Mouse (Mus musculus) liver, embryonic 16.5 days (tissue): ENCODE data around the gene Mettl7b. TPM values are rescaled to one million over a fixed set of nuclear protein-coding genes. Genes with fewer than 3 reads are reported as not detected.
A peak's percentile ranks its signal among the peaks of the same experiment; 100 is the strongest.

ENCODE experiments used
- ATAC-seq: fragments of 200-750 bp; cut with Nextera tagmentation; 2 replicates; pipeline ENCODE4 v1.8.0; 2017; ENCODE audit warnings: low read depth, mild to moderate bottlenecking, moderate number of reproducible peaks, moderate library complexity
- H3K27ac ChIP-seq: fragments of 300-500 bp; sonication (generic); 2 replicates; pipeline ENCODE4 v1.5.1; 2014; ENCODE audit warnings: mild to moderate bottlenecking, low read length
- H3K27me3 ChIP-seq: fragments of 300-500 bp; sonication (generic); 2 replicates; pipeline ENCODE4 v1.6.1; 2014; ENCODE audit warnings: low read depth, low read length, mixed read lengths; ENCODE audit not compliant: control insufficient read depth, insufficient read depth
- H3K36me3 ChIP-seq: fragments of 300-500 bp; sonication (generic); 2 replicates; pipeline ENCODE4 v1.6.1; 2014; ENCODE audit warnings: mild to moderate bottlenecking; ENCODE audit not compliant: control insufficient read depth, insufficient read depth
- H3K4me1 ChIP-seq: fragments of 300-500 bp; sonication (generic); 2 replicates; pipeline ENCODE4 v1.6.1; 2014; ENCODE audit warnings: low read depth, low read length, mixed read lengths; ENCODE audit not compliant: control insufficient read depth
- H3K4me2 ChIP-seq: fragments of 300-500 bp; sonication (generic); 2 replicates; pipeline ENCODE4 v1.6.1; 2014; ENCODE audit warnings: low read depth, low read length, mixed read lengths
- H3K4me3 ChIP-seq: fragments of 300-500 bp; sonication (generic); 2 replicates; pipeline ENCODE4 v1.5.1; 2014; ENCODE audit warnings: low read depth, mild to moderate bottlenecking, low read length
- H3K9ac ChIP-seq: fragments of 300-500 bp; sonication (generic); 2 replicates; pipeline ENCODE4 v1.6.1; 2014; ENCODE audit warnings: low read depth, low read length
- H3K9me3 ChIP-seq: fragments of 300-500 bp; sonication (generic); replicated peaks from 2 replicates; pipeline ENCODE4 v1.6.1; 2016; ENCODE audit warnings: low read length; ENCODE audit not compliant: control insufficient read depth
- WGBS: fragments of 180-500 bp; shearing (Covaris S2); extraction: QIAGEN DNeasy Blood & Tissue Kit; methylation state at CpG from one replicate; pipeline ENCODE4 v1.1.7; 2014; ENCODE audit not compliant: insufficient replicate concordance; 5-methylcytosine and 5-hydroxymethylcytosine counted together
- polyA plus RNA-seq: library from polyadenylated mRNA; unstranded; fragments of >200 nt; fragmentation: Nextera tagmentation; extraction: Ambion mirVana; gene quantifications from 2 replicates; pipeline ENCODE4 v1.2.1, GENCODE M21; 2015

The Mettl7b gene
- polyA plus RNA-seq, 1 experiment from 2014 or later, result 0.22 TPM

DNA sequence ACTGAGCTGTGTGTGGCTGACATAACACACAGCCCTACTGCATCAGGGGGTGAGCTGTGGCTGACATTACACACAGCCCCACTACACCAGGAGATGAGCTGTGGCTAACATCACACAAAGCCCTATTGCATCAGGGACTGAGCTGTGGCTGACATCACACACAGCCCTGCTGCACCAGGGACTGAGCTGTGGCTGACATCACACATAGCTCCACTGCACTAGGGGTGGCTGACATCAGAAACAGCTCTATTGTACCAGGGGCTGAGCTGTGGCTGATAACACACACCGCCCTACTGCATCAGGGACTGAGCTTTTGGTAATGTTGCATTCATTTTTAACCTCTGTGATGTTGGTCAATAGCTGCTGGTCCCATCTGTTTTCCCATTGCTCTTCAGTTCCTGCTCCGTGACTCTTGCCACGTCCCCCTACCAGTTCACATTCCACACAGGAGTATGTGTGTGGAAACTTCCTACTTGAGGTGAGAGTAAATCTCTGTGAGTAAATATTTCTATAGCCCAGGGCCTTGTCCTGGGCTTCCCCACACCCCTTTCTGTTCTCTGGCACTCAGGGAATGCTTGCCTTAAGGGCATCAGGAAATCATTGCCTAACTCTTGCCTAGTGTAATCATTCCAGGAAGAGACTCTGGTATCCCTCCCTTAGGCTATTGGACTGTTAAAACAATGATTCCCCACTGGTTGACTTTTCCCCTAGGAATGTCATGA lies 20.0 kb upstream of the Mettl7b start:
- ATAC-seq, result no peak
- 44% methylated on average over 3 of the region's 3 CpGs for WGBS
- Histone ChIP-seq H3K9me3 (no peaks in the 10 kb centered on the region), H3K27me3 (peaks cover 2% of the 10 kb centered on the region; the same call in 1 of the 2 replicates), H3K9ac (no peak overlapping the region), H3K36me3 (no peaks in the 10 kb centered on the region), H3K4me1 (no peaks in the 10 kb centered on the region), H3K4me3 (no peak overlapping the region), H3K4me2 (no peak overlapping the region), H3K27ac (no peak overlapping the region)

DNA sequence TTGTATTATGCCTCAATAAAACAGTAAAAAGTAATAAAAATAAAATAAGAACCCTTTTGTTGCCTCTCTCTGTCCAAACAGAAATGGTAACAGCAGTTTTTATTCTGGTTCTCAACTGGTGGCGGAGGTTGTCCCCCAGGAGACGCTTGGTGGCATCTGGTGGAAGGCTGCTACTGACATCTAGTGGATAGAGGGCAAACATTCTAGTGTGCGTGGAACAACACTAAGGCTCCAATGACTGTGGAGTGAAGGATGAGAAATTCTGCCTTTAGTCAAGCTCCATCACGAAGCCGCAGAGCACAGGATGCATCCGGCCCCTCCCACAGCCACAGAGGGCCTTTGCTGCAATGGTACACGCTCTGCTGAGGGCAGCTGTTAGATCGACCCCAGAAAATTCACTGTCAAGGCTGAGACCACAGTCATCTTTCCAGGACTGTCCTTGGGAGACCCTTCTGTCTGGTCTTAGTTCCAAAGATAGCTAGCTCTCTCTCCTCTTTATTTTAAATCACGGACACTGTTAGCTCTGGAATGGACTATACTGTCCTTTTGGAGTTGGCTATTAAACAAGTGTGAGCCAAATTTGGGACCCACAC lies 16.8 kb upstream of the Mettl7b start:
- Histone ChIP-seq H3K27me3 (peaks cover 5% of the 10 kb centered on the region), H3K9me3 (no peaks in the 10 kb centered on the region), H3K4me3 (no peak overlapping the region), H3K27ac (no peak overlapping the region), H3K4me2 (no peak overlapping the region), H3K9ac (no peak overlapping the region), H3K36me3 (no peaks in the 10 kb centered on the region), H3K4me1 (no peaks in the 10 kb centered on the region)
- WGBS, result 21% methylated on average over 9 of the region's 9 CpGs
- ATAC-seq, result no peak

- Histone ChIP-seq H3K4me3 (no peak overlapping the region), H3K4me1 (no peaks in the 10 kb centered on the region), H3K27me3 (peaks cover 5% of the 10 kb centered on the region), H3K36me3 (no peaks in the 10 kb centered on the region), H3K9ac (no peak overlapping the region), H3K4me2 (no peak overlapping the region), H3K9me3 (no peaks in the 10 kb centered on the region), H3K27ac (no peak overlapping the region)
- ATAC-seq, result no peak
- 27% methylated on average over 3 of the region's 3 CpGs for WGBS
Measured at GRCm38 (mm10) chr10:128976395-128976794, 15.6 kb upstream of the Mettl7b start.

DNA sequence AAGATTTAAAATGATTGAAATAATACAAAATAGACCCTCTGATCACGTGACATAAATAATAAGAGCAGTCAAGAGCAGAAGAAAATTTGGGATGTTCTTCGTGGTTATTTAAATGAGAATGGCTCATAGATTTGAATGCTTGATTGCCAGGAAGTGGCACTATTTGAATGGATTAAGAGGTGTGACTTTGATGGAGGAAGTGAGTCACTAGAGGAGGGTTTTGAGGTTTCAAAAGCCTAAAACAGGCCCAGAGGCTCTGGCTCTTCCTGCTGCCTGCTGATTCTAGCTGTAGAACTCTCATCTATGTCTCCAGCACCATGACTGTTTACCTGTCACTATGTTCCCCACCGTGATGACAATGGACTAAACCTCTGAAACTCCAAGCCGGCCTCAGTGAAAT lies 12.1 kb upstream of the Mettl7b start:
- Histone ChIP-seq H3K9ac (no peak overlapping the region), H3K4me3 (no peak overlapping the region), H3K27me3 (peaks cover 8% of the 10 kb centered on the region), H3K9me3 (no peaks in the 10 kb centered on the region), H3K4me1 (no peaks in the 10 kb centered on the region), H3K27ac (no peak overlapping the region), H3K4me2 (no peak overlapping the region), H3K36me3 (no peaks in the 10 kb centered on the region)
- ATAC-seq, result no peak
- 49% methylated on average over 4 of the region's 4 CpGs for WGBS

- 20% methylated on average over 1 of the region's 1 CpGs for WGBS
- Histone ChIP-seq H3K9ac (no peak overlapping the region), H3K4me2 (no peak overlapping the region), H3K36me3 (no peaks in the 10 kb centered on the region), H3K4me3 (no peak overlapping the region), H3K27me3 (peaks cover 6% of the 10 kb centered on the region; the same call in 1 of the 2 replicates), H3K27ac (no peak overlapping the region), H3K9me3 (no peaks in the 10 kb centered on the region), H3K4me1 (no peaks in the 10 kb centered on the region)
- no peak for ATAC-seq
Measured at GRCm38 (mm10) chr10:128970740-128971250, 10.0 kb upstream of the Mettl7b start.

DNA sequence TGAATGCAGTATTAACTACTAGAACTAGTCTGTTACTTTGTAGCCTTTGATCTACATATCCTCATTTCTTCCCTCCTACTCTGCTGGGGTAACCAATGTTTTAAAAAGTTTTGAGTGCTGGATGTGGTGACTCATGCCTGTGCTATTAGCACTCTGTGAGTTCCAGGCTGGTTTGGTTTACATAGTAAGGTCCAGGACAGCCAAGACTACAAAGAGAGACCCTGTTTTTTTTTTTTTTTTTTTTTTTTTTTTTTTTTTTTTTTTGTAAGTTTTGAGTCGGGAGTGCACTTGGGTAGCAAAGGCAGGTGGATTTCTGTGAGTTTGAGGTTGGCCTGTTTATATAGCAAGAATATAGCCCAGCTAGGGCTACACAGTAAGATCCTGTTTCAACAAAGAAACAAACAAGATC lies 7.6 kb upstream of the Mettl7b start:
- Histone ChIP-seq H3K4me3 (no peak overlapping the region), H3K36me3 (no peaks in the 10 kb centered on the region), H3K27ac (no peak overlapping the region), H3K9me3 (no peaks in the 10 kb centered on the region), H3K4me2 (no peak overlapping the region), H3K9ac (no peak overlapping the region), H3K4me1 (no peaks in the 10 kb centered on the region), H3K27me3 (peaks cover 6% of the 10 kb centered on the region; the same call in 1 of the 2 replicates)
- no peak for ATAC-seq
- WGBS, result 47% methylated on average over 1 of the region's 1 CpGs

DNA sequence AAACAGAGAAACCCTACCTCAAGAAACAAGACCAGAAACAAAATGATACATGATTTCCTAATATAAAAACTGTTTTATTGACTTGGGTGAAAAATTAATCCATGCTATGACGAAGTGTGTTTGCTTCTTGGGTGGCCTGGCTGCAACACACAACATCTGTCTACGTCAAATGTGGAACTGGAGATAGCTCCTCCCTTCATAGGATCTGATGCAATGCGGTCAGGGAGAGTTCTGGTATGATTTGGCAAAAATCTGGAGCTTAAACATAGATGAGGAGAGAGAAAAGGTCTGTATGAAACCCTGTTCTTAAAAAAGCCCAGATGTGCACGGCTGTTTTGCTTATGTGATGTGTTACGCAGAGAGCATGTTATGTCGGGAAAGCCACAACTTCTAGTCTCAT lies 5.1 kb upstream of the Mettl7b start:
- H3K4me2 ChIP-seq, result no peak overlapping the region
- 50% methylated on average over 6 of the region's 6 CpGs for WGBS
- no peak for ATAC-seq
- no peak overlapping the region for H3K27ac ChIP-seq
- no peaks in the 10 kb centered on the region for H3K4me1 ChIP-seq
- peaks cover 9% of the 10 kb centered on the region for H3K27me3 ChIP-seq
- no peaks in the 10 kb centered on the region for H3K9me3 ChIP-seq
- no peaks in the 10 kb centered on the region for H3K36me3 ChIP-seq
- H3K9ac ChIP-seq, result no peak overlapping the region
- H3K4me3 ChIP-seq, result no peak overlapping the region

- Histone ChIP-seq H3K9me3 (no peaks in the 10 kb centered on the region), H3K9ac (no peak overlapping the region), H3K27me3 (peaks cover 12% of the 10 kb centered on the region), H3K4me3 (no peak overlapping the region), H3K4me2 (no peak overlapping the region), H3K36me3 (no peaks in the 10 kb centered on the region), H3K27ac (no peak overlapping the region), H3K4me1 (no peaks in the 10 kb centered on the region)
- ATAC-seq, result peak; percentile 94
- WGBS, result 44% methylated on average over 2 of the region's 2 CpGs
Measured at GRCm38 (mm10) chr10:128964961-128965360, 4.2 kb upstream of the Mettl7b start.

- Histone ChIP-seq H3K27ac (no peak overlapping the region), H3K36me3 (no peaks in the 10 kb centered on the region), H3K4me2 (no peak overlapping the region), H3K4me1 (no peaks in the 10 kb centered on the region), H3K9me3 (no peaks in the 10 kb centered on the region), H3K9ac (no peak overlapping the region), H3K27me3 (peaks cover 38% of the 10 kb centered on the region), H3K4me3 (no peak overlapping the region)
- 57% methylated on average over 4 of the region's 4 CpGs for WGBS
- ATAC-seq, result no peak
Measured at GRCm38 (mm10) chr10:128960142-128960541, 646 bp downstream of the Mettl7b start.
